Comparison of ENCODE assay signal across 9 mouse cellular contexts in the genomic region with DNA sequence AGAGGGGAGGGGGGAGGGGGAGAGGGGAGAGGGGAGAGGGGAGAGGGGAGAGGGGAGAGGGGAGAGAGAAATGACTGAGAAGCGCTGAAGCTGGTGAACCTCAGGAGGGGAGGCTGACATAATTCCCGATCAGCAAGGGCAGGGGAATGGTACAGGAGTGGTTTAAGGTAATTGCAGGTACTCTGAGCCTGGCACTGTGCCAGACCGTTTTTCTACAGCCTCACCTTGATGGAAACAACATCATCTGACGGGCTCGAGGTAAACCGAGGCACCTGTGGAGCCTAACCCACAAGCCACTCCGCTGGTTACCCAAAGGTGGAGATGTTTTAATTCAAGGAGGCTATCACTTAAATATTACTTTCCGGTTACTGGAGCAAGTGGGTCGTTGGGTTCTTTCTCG. TPM values are rescaled to one million over a fixed set of nuclear protein-coding genes. Genes with fewer than 3 reads are reported as not detected.
DNase-seq lines count a peak whose midpoint lies in the region; ATAC-seq and TF ChIP-seq lines count a peak whose summit lies in the region.
"Had no signal": no experiment of that assay in that cellular context is flagged by ENCODE, and none has a peak within 500 bp of the region (broad histone marks: within the 10 kb centered on the region; RNA-seq: fewer than 3 reads in every experiment).

No protein-coding gene starts in this region.

- no peak for TF ChIP-seq CTCF in heart, postnatal 0 days (IDR thresholded peaks at IDR 0.05; ENCODE audit: low read depth)

- no peaks in the 10 kb centered on the region for H3K9me3 ChIP-seq in heart, postnatal 0 days (replicated peaks; ENCODE audit: control insufficient read depth, low read length)
- H3K9me3 ChIP-seq in embryonic facial prominence, embryonic 13.5 days: no peaks in the 10 kb centered on the region
- H3K9me3 ChIP-seq in intestine, embryonic 14.5 days (ENCODE audit: control insufficient read depth, low read length): no peaks in the 10 kb centered on the region
- H3K9me3 ChIP-seq in midbrain, embryonic 13.5 days: no peaks in the 10 kb centered on the region

- H3K36me3 ChIP-seq in heart, postnatal 0 days (replicated peaks; ENCODE audit: control insufficient read depth, insufficient read depth, low read length): peaks cover 9% of the 10 kb centered on the region
- peaks cover 10% of the 10 kb centered on the region for H3K36me3 ChIP-seq in embryonic facial prominence, embryonic 13.5 days
- peaks cover 5% of the 10 kb centered on the region; the same call in 1 of the 2 replicates for H3K36me3 ChIP-seq in intestine, embryonic 14.5 days (ENCODE audit: control insufficient read depth, insufficient read depth, low read length)
- no peaks in the 10 kb centered on the region for H3K36me3 ChIP-seq in midbrain, embryonic 13.5 days

- DNase-seq in heart, postnatal 0 days (ENCODE audit: low spot score): no peak
- DNase-seq in heart, postnatal 25 days (ENCODE audit: low spot score): no peak
- DNase-seq in intestine, embryonic 14.5 days (ENCODE audit: low spot score): peak; percentile 66
- DNase-seq in embryo, embryonic 10.5 days (ENCODE audit: low spot score): no peak
- no peak for DNase-seq in thymus, postnatal 10 days (ENCODE audit: low spot score in 2 of 2)
- DNase-seq in spleen, adult 18-20 months: no peak

- intact Hi-C loops in heart, postnatal 25 days (cut with DNase I): loop anchor here (2.0 to 5.0 kb wide), 2 partner anchors 109 to 156 kb away; no protein-coding TSS in a partner anchor

- peak overlapping the region; percentile 98 for H3K4me2 ChIP-seq in heart, postnatal 0 days (ENCODE audit: low read depth, low read length)
- H3K4me2 ChIP-seq in embryonic facial prominence, embryonic 13.5 days: peak overlapping the region; percentile 87
- peak overlapping the region; percentile 74 for H3K4me2 ChIP-seq in intestine, embryonic 14.5 days (ENCODE audit: low read length)
- H3K4me2 ChIP-seq in midbrain, embryonic 13.5 days (replicated peaks): peak overlapping the region; percentile 99

- no peak for ATAC-seq in heart, postnatal 0 days (ENCODE audit: insufficient read depth, low read depth)
- ATAC-seq in embryonic facial prominence, embryonic 13.5 days (ENCODE audit: insufficient number of reproducible peaks, insufficient read depth, low FRiP score, low TSS enrichment, low read depth): no peak
- no peak for ATAC-seq in intestine, embryonic 14.5 days (replicated peaks; ENCODE audit: low FRiP score, low TSS enrichment, low read depth)
- no peak for ATAC-seq in midbrain, embryonic 13.5 days

- peak overlapping the region; percentile 94 for H3K27ac ChIP-seq in heart, postnatal 0 days (ENCODE audit: low read depth)
- peak overlapping the region; percentile 97 for H3K27ac ChIP-seq in embryonic facial prominence, embryonic 13.5 days
- H3K27ac ChIP-seq in intestine, embryonic 14.5 days (ENCODE audit: low read depth): peak overlapping the region; percentile 54; the same call in 1 of the 2 replicates
- no peak overlapping the region for H3K27ac ChIP-seq in midbrain, embryonic 13.5 days

- peak overlapping the region; percentile 81 for H3K9ac ChIP-seq in heart, postnatal 0 days (replicated peaks; ENCODE audit: low read depth, low read length)
- H3K9ac ChIP-seq in embryonic facial prominence, embryonic 13.5 days: peak overlapping the region; percentile 91
- H3K9ac ChIP-seq in intestine, embryonic 14.5 days (ENCODE audit: low read length): peak overlapping the region; percentile 81
- no peak overlapping the region for H3K9ac ChIP-seq in midbrain, embryonic 13.5 days (replicated peaks)

- peaks cover 20% of the 10 kb centered on the region for H3K4me1 ChIP-seq in heart, postnatal 0 days (ENCODE audit: control insufficient read depth, insufficient read depth)
- H3K4me1 ChIP-seq in embryonic facial prominence, embryonic 13.5 days: peaks cover 51% of the 10 kb centered on the region
- H3K4me1 ChIP-seq in intestine, embryonic 14.5 days (replicated peaks; ENCODE audit: control insufficient read depth, insufficient read depth, low read length): peaks cover 39% of the 10 kb centered on the region
- H3K4me1 ChIP-seq in midbrain, embryonic 13.5 days (replicated peaks): peaks cover 36% of the 10 kb centered on the region

- WGBS in heart, postnatal 0 days: 26% methylated on average over 10 of the region's 10 CpGs
- 19% methylated on average over 10 of the region's 10 CpGs for WGBS in embryonic facial prominence, embryonic 13.5 days
- WGBS in intestine, embryonic 14.5 days: 18% methylated on average over 10 of the region's 10 CpGs
- 35% methylated on average over 10 of the region's 10 CpGs for WGBS in midbrain, embryonic 13.5 days

- H3K27me3 ChIP-seq in heart, postnatal 0 days (ENCODE audit: control insufficient read depth, insufficient read depth, low read length): no peaks in the 10 kb centered on the region
- H3K27me3 ChIP-seq in embryonic facial prominence, embryonic 13.5 days: no peaks in the 10 kb centered on the region
- no peaks in the 10 kb centered on the region for H3K27me3 ChIP-seq in intestine, embryonic 14.5 days (replicated peaks; ENCODE audit: control insufficient read depth, insufficient read depth, low read length)
- peaks cover 42% of the 10 kb centered on the region for H3K27me3 ChIP-seq in midbrain, embryonic 13.5 days

- no peak for TF ChIP-seq EP300 in heart, postnatal 0 days (IDR thresholded peaks at IDR 0.05; ENCODE audit: low read depth)

- H3K4me3 ChIP-seq in heart, postnatal 0 days (ENCODE audit: low read depth, low read length): peak overlapping the region; percentile 74
- H3K4me3 ChIP-seq in embryonic facial prominence, embryonic 13.5 days: peak overlapping the region; percentile 78
- H3K4me3 ChIP-seq in intestine, embryonic 14.5 days (ENCODE audit: low read depth, low read length): peak overlapping the region; percentile 57
- peak overlapping the region; percentile 58 for H3K4me3 ChIP-seq in midbrain, embryonic 13.5 days (replicated peaks)

RNA-seq across cellular contexts. Expression of gene Pdzrn3, which starts 1.6 kb away (rescaled TPM):
- 116 and 128 TPM in 2 replicates for total RNA-seq in heart, postnatal 0 days (2014; rRNA removed; ENCODE audit: low replicate concordance)
- polyA plus RNA-seq in heart, postnatal 0 days (2015; fragmentation: Nextera tagmentation; extraction: Ambion mirVana): 7.6 and 12.2 TPM in 2 replicates
- total RNA-seq in heart, postnatal 25 days (2021): 10 to 100 TPM; 28.6 to 35.5 TPM
- 15.0 and 15.4 TPM in 2 replicates for polyA plus RNA-seq in embryonic facial prominence, embryonic 13.5 days (2015; fragmentation: Nextera tagmentation; extraction: Ambion mirVana)
- polyA plus RNA-seq in intestine, embryonic 14.5 days (2014; fragmentation: Nextera tagmentation; extraction: Ambion mirVana): 16.5 and 19.0 TPM in 2 replicates
- 22.7 and 33.2 TPM in 2 replicates for polyA plus RNA-seq in midbrain, embryonic 13.5 days (2015; fragmentation: Nextera tagmentation; extraction: Ambion mirVana)
- total RNA-seq: neutrophil, adult 5-6 weeks had no signal
